Mouse (Mus musculus): ENCODE measurements around the gene B3gnt2. TPM values are rescaled to one million over a fixed set of nuclear protein-coding genes. Genes with fewer than 3 reads are reported as not detected.

Gene B3gnt2
- polyA plus RNA-seq, 1 experiment from 2014 or later = 8.4 TPM

- Histone ChIP-seq H3K4me1 (replicated peaks; ENCODE audit: control insufficient read depth, insufficient read depth, low read length) (no peaks in the 10 kb centered on the region), H3K27me3 (replicated peaks; ENCODE audit: control insufficient read depth, insufficient read depth, low read length) (no peaks in the 10 kb centered on the region), H3K9ac (ENCODE audit: low read length) (no peak overlapping the region), H3K4me3 (ENCODE audit: low read depth, low read length) (no peak overlapping the region), H3K4me2 (ENCODE audit: low read length) (no peak overlapping the region), H3K9me3 (ENCODE audit: control insufficient read depth, low read length) (no peaks in the 10 kb centered on the region), H3K27ac (ENCODE audit: low read depth) (no peak overlapping the region), H3K36me3 (ENCODE audit: control insufficient read depth, insufficient read depth, low read length) (0 out of 2 replicates have a peak, but pooled peaks cover 4% of the 10 kb centered on the region)
- WGBS = 92% methylated on average over 10 of the region's 10 CpGs
- no peak for ATAC-seq (replicated peaks; ENCODE audit: low FRiP score, low TSS enrichment, low read depth)
- no peak for DNase-seq (ENCODE audit: low spot score)
Measured at GRCm38 (mm10) chr11:22836269-22836668, 24.5 kb downstream of the B3gnt2 start.

- ATAC-seq (replicated peaks; ENCODE audit: low FRiP score, low TSS enrichment, low read depth) (no peak), DNase-seq (ENCODE audit: low spot score) (no peak)
- H3K27ac ChIP-seq (ENCODE audit: low read depth) = no peak overlapping the region
- H3K36me3 ChIP-seq (ENCODE audit: control insufficient read depth, insufficient read depth, low read length) = 0 out of 2 replicates have a peak, but pooled peaks cover 4% of the 10 kb centered on the region
- 82% methylated on average over 4 of the region's 4 CpGs for WGBS
- H3K27me3 ChIP-seq (replicated peaks; ENCODE audit: control insufficient read depth, insufficient read depth, low read length) = no peaks in the 10 kb centered on the region
- no peak overlapping the region for H3K9ac ChIP-seq (ENCODE audit: low read length)
- H3K4me2 ChIP-seq (ENCODE audit: low read length) = no peak overlapping the region
- no peaks in the 10 kb centered on the region for H3K4me1 ChIP-seq (replicated peaks; ENCODE audit: control insufficient read depth, insufficient read depth, low read length)
- no peaks in the 10 kb centered on the region for H3K9me3 ChIP-seq (ENCODE audit: control insufficient read depth, low read length)
- H3K4me3 ChIP-seq (ENCODE audit: low read depth, low read length) = no peak overlapping the region
Measured at GRCm38 (mm10) chr11:22832600-22832999, 28.2 kb downstream of the B3gnt2 start.

GRCm38 (mm10) chr11:22831916-22832315, 28.8 kb downstream of the B3gnt2 start:
- Histone ChIP-seq H3K27me3 (replicated peaks; ENCODE audit: control insufficient read depth, insufficient read depth, low read length) (no peaks in the 10 kb centered on the region), H3K27ac (ENCODE audit: low read depth) (no peak overlapping the region), H3K36me3 (ENCODE audit: control insufficient read depth, insufficient read depth, low read length) (0 out of 2 replicates have a peak, but pooled peaks cover 4% of the 10 kb centered on the region), H3K4me1 (replicated peaks; ENCODE audit: control insufficient read depth, insufficient read depth, low read length) (no peaks in the 10 kb centered on the region), H3K9me3 (ENCODE audit: control insufficient read depth, low read length) (no peaks in the 10 kb centered on the region), H3K4me3 (ENCODE audit: low read depth, low read length) (no peak overlapping the region), H3K4me2 (ENCODE audit: low read length) (no peak overlapping the region), H3K9ac (ENCODE audit: low read length) (no peak overlapping the region)
- ATAC-seq (replicated peaks; ENCODE audit: low FRiP score, low TSS enrichment, low read depth) (no peak), DNase-seq (ENCODE audit: low spot score) (no peak)
- 85% methylated on average over 11 of the region's 11 CpGs for WGBS

- ATAC-seq (replicated peaks; ENCODE audit: low FRiP score, low TSS enrichment, low read depth) (no peak), DNase-seq (ENCODE audit: low spot score) (no peak)
- no peak overlapping the region for H3K27ac ChIP-seq (ENCODE audit: low read depth)
- H3K4me2 ChIP-seq (ENCODE audit: low read length) = no peak overlapping the region
- no peaks in the 10 kb centered on the region for H3K4me1 ChIP-seq (replicated peaks; ENCODE audit: control insufficient read depth, insufficient read depth, low read length)
- no peaks in the 10 kb centered on the region for H3K9me3 ChIP-seq (ENCODE audit: control insufficient read depth, low read length)
- H3K36me3 ChIP-seq (ENCODE audit: control insufficient read depth, insufficient read depth, low read length) = no peaks in the 10 kb centered on the region
- no peak overlapping the region for H3K9ac ChIP-seq (ENCODE audit: low read length)
- WGBS = 73% methylated on average over 6 of the region's 6 CpGs
- no peaks in the 10 kb centered on the region for H3K27me3 ChIP-seq (replicated peaks; ENCODE audit: control insufficient read depth, insufficient read depth, low read length)
- H3K4me3 ChIP-seq (ENCODE audit: low read depth, low read length) = no peak overlapping the region
Measured at GRCm38 (mm10) chr11:22830684-22831083, 30.1 kb downstream of the B3gnt2 start.

GRCm38 (mm10) chr11:22830179-22830611, 30.6 kb downstream of the B3gnt2 start:
- Histone ChIP-seq H3K4me2 (ENCODE audit: low read length) (no peak overlapping the region), H3K27ac (ENCODE audit: low read depth) (no peak overlapping the region), H3K4me3 (ENCODE audit: low read depth, low read length) (no peak overlapping the region), H3K9me3 (ENCODE audit: control insufficient read depth, low read length) (no peaks in the 10 kb centered on the region), H3K4me1 (replicated peaks; ENCODE audit: control insufficient read depth, insufficient read depth, low read length) (no peaks in the 10 kb centered on the region), H3K27me3 (replicated peaks; ENCODE audit: control insufficient read depth, insufficient read depth, low read length) (no peaks in the 10 kb centered on the region), H3K9ac (ENCODE audit: low read length) (no peak overlapping the region), H3K36me3 (ENCODE audit: control insufficient read depth, insufficient read depth, low read length) (no peaks in the 10 kb centered on the region)
- DNase-seq (ENCODE audit: low spot score) = no peak
- WGBS = 59% methylated on average over 5 of the region's 5 CpGs
- no peak for ATAC-seq (replicated peaks; ENCODE audit: low FRiP score, low TSS enrichment, low read depth)

- Histone ChIP-seq H3K4me3 (ENCODE audit: low read depth, low read length) (no peak overlapping the region), H3K9ac (ENCODE audit: low read length) (no peak overlapping the region), H3K4me1 (replicated peaks; ENCODE audit: control insufficient read depth, insufficient read depth, low read length) (no peaks in the 10 kb centered on the region), H3K9me3 (ENCODE audit: control insufficient read depth, low read length) (no peaks in the 10 kb centered on the region), H3K27me3 (replicated peaks; ENCODE audit: control insufficient read depth, insufficient read depth, low read length) (no peaks in the 10 kb centered on the region), H3K27ac (ENCODE audit: low read depth) (no peak overlapping the region), H3K36me3 (ENCODE audit: control insufficient read depth, insufficient read depth, low read length) (no peaks in the 10 kb centered on the region), H3K4me2 (ENCODE audit: low read length) (no peak overlapping the region)
- ATAC-seq (replicated peaks; ENCODE audit: low FRiP score, low TSS enrichment, low read depth) (no peak), DNase-seq (ENCODE audit: low spot score) (no peak)
- WGBS = 96% methylated on average over 15 of the region's 15 CpGs
Measured at GRCm38 (mm10) chr11:22828988-22829632, 31.7 kb downstream of the B3gnt2 start.

GRCm38 (mm10) chr11:22827514-22828080, 33.2 kb downstream of the B3gnt2 start:
- H3K4me1 ChIP-seq (replicated peaks; ENCODE audit: control insufficient read depth, insufficient read depth, low read length) = no peaks in the 10 kb centered on the region
- ATAC-seq (replicated peaks; ENCODE audit: low FRiP score, low TSS enrichment, low read depth) = no peak
- no peak overlapping the region for H3K4me3 ChIP-seq (ENCODE audit: low read depth, low read length)
- H3K9me3 ChIP-seq (ENCODE audit: control insufficient read depth, low read length) = no peaks in the 10 kb centered on the region
- H3K9ac ChIP-seq (ENCODE audit: low read length) = no peak overlapping the region
- WGBS = 92% methylated on average over 4 of the region's 4 CpGs
- H3K36me3 ChIP-seq (ENCODE audit: control insufficient read depth, insufficient read depth, low read length) = no peaks in the 10 kb centered on the region
- no peak overlapping the region for H3K4me2 ChIP-seq (ENCODE audit: low read length)
- H3K27ac ChIP-seq (ENCODE audit: low read depth) = no peak overlapping the region
- no peaks in the 10 kb centered on the region for H3K27me3 ChIP-seq (replicated peaks; ENCODE audit: control insufficient read depth, insufficient read depth, low read length)
- DNase-seq (ENCODE audit: low spot score) = no peak

GRCm38 (mm10) chr11:22826665-22827064, 34.1 kb downstream of the B3gnt2 start:
- no peak for ATAC-seq (replicated peaks; ENCODE audit: low FRiP score, low TSS enrichment, low read depth)
- WGBS = 92% methylated on average over 6 of the region's 6 CpGs
- no peak for DNase-seq (ENCODE audit: low spot score)
- Histone ChIP-seq H3K4me3 (ENCODE audit: low read depth, low read length) (no peak overlapping the region), H3K4me1 (replicated peaks; ENCODE audit: control insufficient read depth, insufficient read depth, low read length) (no peaks in the 10 kb centered on the region), H3K27me3 (replicated peaks; ENCODE audit: control insufficient read depth, insufficient read depth, low read length) (no peaks in the 10 kb centered on the region), H3K9me3 (ENCODE audit: control insufficient read depth, low read length) (no peaks in the 10 kb centered on the region), H3K4me2 (ENCODE audit: low read length) (no peak overlapping the region), H3K27ac (ENCODE audit: low read depth) (no peak overlapping the region), H3K36me3 (ENCODE audit: control insufficient read depth, insufficient read depth, low read length) (no peaks in the 10 kb centered on the region), H3K9ac (ENCODE audit: low read length) (no peak overlapping the region)

- no peak for ATAC-seq (replicated peaks; ENCODE audit: low FRiP score, low TSS enrichment, low read depth)
- no peak overlapping the region for H3K27ac ChIP-seq (ENCODE audit: low read depth)
- WGBS = 86% methylated on average over 14 of the region's 14 CpGs
Measured at GRCm38 (mm10) chr11:22826051-22826450, 34.7 kb downstream of the B3gnt2 start.

More at GRCm38 (mm10) chr11:22826051-22826450, 34.7 kb downstream of the B3gnt2 start:
- Histone ChIP-seq H3K4me1 (replicated peaks; ENCODE audit: control insufficient read depth, insufficient read depth, low read length) (no peaks in the 10 kb centered on the region), H3K36me3 (ENCODE audit: control insufficient read depth, insufficient read depth, low read length) (no peaks in the 10 kb centered on the region), H3K27me3 (replicated peaks; ENCODE audit: control insufficient read depth, insufficient read depth, low read length) (no peaks in the 10 kb centered on the region), H3K4me3 (ENCODE audit: low read depth, low read length) (no peak overlapping the region), H3K9ac (ENCODE audit: low read length) (no peak overlapping the region), H3K9me3 (ENCODE audit: control insufficient read depth, low read length) (no peaks in the 10 kb centered on the region), H3K4me2 (ENCODE audit: low read length) (no peak overlapping the region)
- DNase-seq (ENCODE audit: low spot score) = no peak
